Mouse (Mus musculus) Patski (cell line): ENCODE data around the gene Supt4a. TPM values are rescaled to one million over a fixed set of nuclear protein-coding genes. Genes with fewer than 3 reads are reported as not detected.

ENCODE experiments used
- ATAC-seq: fragments of 100-300 bp; one replicate; pipeline ENCODE4 v1.8.0; 2021
- CTCF ChIA-PET: fragments of 350-600 bp; sonication (Branson Sonifier 250); formaldehyde crosslinking; loops from one replicate; lab custom pipeline; 2022; ENCODE audit warnings: inconsistent platforms; lab: Charles Lee
- POLR2A ChIA-PET: fragments of 350-600 bp; sonication (Branson Sonifier 250); formaldehyde crosslinking; loops from one replicate; lab custom pipeline; 2022; ENCODE audit warnings: antibody characterized with exemption, inconsistent platforms; lab: Charles Lee
- DNase-seq: peaks from one replicate; pipeline ENCODE4 v3.0.0-alpha.2; 2011; ENCODE audit warnings: low read depth, low spot score
- H3K27me3 ChIP-seq: fragments of 371-371 bp; one replicate; pipeline ENCODE4 v1.5.1; 2021
- CTCF ChIP-seq: fragments of 100-300 bp; IDR thresholded peaks from one replicate; pipeline ENCODE4 v1.5.1; 2021
- in situ Hi-C: fragments of 300-500 bp; cut with MboI; formaldehyde crosslinking; loops from 3 replicates; pipeline ENCODE4 v1.11.1; 2018; ENCODE audit warnings: low pct_unique_long_range_greater_than_20kb, mixed read lengths
- polyA plus RNA-seq: library from polyadenylated mRNA; unstranded; gene quantifications from one replicate; pipeline ENCODE4 v1.2.3, GENCODE M21; 2021

Gene Supt4a
- polyA plus RNA-seq, 1 experiment from 2014 or later = 99.6 TPM

DNA sequence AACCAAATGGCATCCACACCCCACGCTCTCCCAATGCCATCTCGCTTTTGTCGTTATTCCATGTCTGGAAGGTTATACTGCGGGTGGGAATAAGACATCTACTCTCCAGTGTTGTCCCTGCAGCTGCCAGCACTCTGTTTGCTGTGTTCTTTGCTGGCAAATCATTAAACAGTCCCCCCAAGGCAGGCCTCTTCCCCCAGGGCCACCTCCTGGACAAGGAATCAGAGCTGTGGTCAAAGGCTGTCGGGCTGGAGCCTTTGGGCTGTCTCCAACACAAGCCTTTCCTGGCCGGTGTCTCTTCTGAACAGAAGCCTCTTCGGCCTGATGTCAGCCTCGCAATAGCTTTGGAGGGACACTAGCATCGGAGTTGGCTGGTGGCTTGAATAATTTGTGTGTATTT is 33.1 kb upstream of the Supt4a start:
- DNase-seq = no peak
- H3K27me3 ChIP-seq = no peaks in the 10 kb centered on the region
- ChIA-PET POLR2A (no interaction called here), CTCF (interaction anchor here (1.0 kb wide), 1 partner anchor 42 kb away, joined by 3 read pairs; the partner anchor contains the start of gene Rnf43)
- in situ Hi-C loops = no loop called here
- TF ChIP-seq CTCF = no peak
- no peak for ATAC-seq

DNA sequence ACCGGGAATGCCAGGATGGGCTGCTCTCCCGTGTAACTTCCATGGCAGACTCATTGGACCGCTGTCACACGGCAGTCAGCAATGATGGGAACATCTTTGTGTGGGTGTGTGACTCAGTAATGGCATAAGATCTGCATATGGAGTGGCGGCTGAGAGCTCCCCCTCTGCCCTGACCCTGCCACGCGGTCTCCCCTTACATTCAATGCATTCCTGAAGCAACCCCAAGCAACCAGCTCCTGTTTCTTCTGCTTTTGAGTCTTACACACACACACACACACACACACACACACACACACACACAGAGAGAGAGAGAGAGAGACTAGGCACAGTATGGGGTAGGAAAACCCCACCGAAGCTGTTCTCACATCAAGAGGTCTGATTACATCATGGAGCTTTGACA is 29.8 kb upstream of the Supt4a start:
- in situ Hi-C loops = no loop called here
- TF ChIP-seq CTCF = no peak
- ATAC-seq (no peak), DNase-seq (no peak)
- POLR2A ChIA-PET = no interaction called here
- no peaks in the 10 kb centered on the region for H3K27me3 ChIP-seq
- CTCF ChIA-PET = interaction anchor here (1.7 kb wide), 1 partner anchor 13 kb away, joined by 4 read pairs; no protein-coding TSS in a partner anchor

DNA sequence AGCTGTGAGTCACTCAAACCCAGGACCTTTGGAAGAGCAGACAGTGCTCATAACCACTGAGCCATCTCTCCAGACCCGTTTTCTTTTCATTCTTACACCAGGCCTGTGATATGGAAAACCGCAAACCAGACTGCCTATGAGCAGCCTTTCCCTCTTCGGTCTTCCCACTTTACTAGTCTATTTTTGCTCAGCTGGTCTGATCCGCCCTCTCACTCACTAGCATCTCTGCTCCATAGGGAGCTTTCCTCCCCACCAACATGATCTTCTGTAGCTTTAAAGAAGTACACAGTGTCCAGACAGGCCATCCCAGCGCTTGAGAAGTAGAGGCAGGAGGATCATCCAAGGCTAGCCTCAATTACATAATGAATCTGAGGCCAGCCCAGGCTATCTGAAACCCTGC is 28.4 kb upstream of the Supt4a start:
- ChIA-PET POLR2A (no interaction called here), CTCF (no interaction called here)
- in situ Hi-C loops = no loop called here
- H3K27me3 ChIP-seq = no peaks in the 10 kb centered on the region
- DNase-seq (no peak), ATAC-seq (no peak)
- no peak for TF ChIP-seq CTCF

DNA sequence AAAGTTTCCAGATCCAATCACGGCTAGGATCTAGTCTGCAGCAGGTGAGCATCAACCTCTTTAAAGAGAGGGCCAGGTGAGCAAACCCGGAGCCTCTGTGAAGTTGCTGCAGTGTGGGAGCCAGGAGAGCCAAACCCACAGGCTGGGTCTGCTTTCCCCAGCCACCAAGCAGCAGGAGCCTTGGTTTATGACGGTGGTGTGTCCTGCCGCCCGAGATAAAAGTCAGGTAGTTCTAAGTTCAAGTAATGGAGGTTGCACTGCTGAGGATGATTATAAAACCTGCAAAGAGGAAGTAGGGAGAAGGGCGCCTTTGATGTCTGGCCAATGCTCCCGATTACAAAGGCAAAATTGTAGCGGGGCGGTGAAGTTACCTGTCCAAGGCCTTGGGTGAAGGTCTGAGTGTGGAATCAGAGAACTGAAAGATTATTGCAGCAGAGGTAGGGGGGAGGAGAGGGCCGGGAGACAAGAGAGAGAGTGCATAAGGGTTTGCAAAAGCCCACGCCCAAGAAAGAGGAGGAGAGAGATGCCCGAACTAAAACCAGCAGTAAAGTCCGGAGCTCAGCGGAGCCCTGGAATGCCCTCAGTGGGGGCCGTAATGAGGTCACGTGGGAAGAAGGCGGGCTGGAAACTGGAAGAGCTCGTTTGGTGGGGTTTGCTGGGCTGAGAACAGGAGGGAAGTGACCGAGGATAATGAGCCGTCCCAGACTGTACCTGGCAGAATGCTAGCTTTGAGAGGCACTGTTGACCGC is 27.7 kb upstream of the Supt4a start:
- DNase-seq = no peak
- no peak for ATAC-seq
- in situ Hi-C loops = no loop called here
- ChIA-PET CTCF (no interaction called here), POLR2A (no interaction called here)
- no peak for TF ChIP-seq CTCF
- no peaks in the 10 kb centered on the region for H3K27me3 ChIP-seq

DNA sequence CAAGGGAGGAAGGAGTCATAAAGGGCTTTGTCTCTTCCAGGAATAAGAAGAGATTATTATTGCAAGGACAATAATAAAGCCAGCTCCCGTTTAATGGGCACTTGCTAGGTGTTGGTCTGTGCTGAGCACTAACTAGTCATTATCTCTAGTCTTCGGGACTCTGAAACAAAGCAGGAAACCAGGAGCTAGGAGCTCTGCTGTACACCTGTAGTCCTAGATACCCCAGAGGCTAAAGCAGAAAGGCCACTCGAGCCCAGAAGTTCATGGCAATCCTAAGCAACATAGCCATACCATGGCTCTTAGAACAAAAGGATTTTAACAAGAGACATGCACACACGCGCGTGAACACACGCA is 27.1 kb upstream of the Supt4a start:
- no peak for ATAC-seq

DNA sequence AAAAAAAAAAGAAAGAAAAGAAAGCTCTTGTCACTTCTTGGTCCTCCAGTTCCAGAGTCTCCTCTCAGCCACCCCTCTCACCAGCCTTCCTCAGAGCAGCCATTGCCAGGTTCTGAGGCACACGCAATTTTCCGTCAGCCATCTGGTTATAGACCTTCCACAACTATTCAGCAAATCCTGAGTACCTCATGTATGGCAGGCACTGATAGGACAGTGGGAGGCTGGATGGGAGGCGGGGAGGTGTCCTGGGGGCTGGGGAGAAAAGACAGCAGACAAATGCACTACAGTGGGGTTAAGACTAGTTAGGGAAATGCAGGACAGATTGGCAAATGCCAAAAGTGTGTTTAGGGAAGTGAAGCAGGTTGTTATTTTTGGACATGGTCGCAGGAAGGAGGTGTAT is 25.2 kb upstream of the Supt4a start:
- POLR2A ChIA-PET = no interaction called here
- ATAC-seq (no peak), DNase-seq (no peak)
- TF ChIP-seq CTCF = no peak
- no peaks in the 10 kb centered on the region for H3K27me3 ChIP-seq
- in situ Hi-C loops = no loop called here
- CTCF ChIA-PET = no interaction called here

More for the DNA sequence above, 27.1 kb upstream of the Supt4a start:
- H3K27me3 ChIP-seq = no peaks in the 10 kb centered on the region
- TF ChIP-seq CTCF = no peak
- in situ Hi-C loops = no loop called here
- ChIA-PET CTCF (no interaction called here), POLR2A (no interaction called here)
- DNase-seq = no peak

DNA sequence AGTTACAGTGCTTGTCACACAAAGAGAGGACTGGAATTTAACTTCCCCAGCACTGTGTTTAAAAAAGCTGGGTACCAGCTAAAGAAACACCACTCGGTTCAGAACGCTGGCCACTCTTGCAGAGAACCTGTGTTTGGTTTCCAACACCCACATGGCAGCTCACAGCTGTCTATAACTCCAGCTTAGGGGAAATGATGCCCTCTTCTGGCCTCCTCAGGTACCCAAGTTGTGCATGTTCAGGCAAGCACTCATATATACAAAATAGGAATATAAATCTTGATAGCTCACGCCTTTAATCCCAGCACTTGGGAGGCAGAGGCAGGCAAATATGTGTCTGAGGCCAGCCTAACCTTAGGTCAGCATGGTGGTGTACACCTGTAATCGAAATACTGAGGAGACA is 21.4 kb upstream of the Supt4a start:
- in situ Hi-C loops = no loop called here
- ChIA-PET CTCF (no interaction called here), POLR2A (no interaction called here)
- no peak for ATAC-seq
- H3K27me3 ChIP-seq = no peaks in the 10 kb centered on the region
- no peak for DNase-seq
- no peak for TF ChIP-seq CTCF

DNA sequence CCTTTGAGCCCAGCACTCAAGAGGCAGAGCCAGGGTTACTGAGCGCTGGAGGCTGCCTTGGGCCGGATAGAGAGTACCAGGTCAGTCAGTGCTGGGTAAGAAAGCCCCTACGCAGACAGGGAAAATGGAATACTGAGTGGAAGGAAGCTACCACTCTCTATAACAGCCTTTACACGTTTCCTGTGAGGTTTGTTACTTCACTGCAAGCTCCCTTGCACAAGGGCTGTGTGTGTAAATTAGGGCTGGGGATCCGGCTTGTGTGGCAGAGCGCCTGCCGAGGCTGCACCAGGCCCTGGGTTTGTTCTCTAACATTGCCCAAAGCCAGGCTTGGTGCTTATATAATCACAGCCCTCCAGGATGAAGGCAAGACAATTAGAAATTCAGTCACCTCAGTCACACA is 17.8 kb upstream of the Supt4a start:
- ATAC-seq (no peak), DNase-seq (no peak)
- TF ChIP-seq CTCF = no peak
- in situ Hi-C loops = no loop called here
- H3K27me3 ChIP-seq = no peaks in the 10 kb centered on the region
- POLR2A ChIA-PET = no interaction called here
- CTCF ChIA-PET = no interaction called here

DNA sequence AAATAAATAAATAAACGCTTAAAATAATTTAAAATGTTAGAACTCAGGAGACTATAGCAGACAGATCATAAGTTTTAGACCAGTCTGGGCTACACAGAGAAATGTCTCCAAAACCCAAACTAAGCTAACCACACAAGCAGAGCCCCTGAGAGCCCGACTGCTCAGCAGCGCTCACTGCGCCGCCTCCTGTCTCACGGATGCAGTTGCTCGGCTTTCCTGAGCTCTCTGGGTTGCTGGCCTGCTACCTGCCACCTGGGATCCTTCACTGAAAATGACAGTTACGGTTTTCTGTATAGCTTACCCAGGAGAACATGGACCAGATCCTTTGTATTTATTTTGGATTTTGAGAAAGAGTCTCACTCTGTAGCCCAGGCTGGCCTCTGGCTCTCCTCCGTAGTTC is 17.0 kb upstream of the Supt4a start:
- H3K27me3 ChIP-seq = no peaks in the 10 kb centered on the region
- CTCF ChIA-PET = interaction anchor here (1.0 to 1.8 kb wide), 3 partner anchors 12 to 58 kb away, joined by 3 to 4 read pairs (median 4); partner anchors contain the start of gene Rnf43
- ATAC-seq (no peak), DNase-seq (no peak)
- in situ Hi-C loops = no loop called here
- no peak for TF ChIP-seq CTCF
- POLR2A ChIA-PET = no interaction called here

DNA sequence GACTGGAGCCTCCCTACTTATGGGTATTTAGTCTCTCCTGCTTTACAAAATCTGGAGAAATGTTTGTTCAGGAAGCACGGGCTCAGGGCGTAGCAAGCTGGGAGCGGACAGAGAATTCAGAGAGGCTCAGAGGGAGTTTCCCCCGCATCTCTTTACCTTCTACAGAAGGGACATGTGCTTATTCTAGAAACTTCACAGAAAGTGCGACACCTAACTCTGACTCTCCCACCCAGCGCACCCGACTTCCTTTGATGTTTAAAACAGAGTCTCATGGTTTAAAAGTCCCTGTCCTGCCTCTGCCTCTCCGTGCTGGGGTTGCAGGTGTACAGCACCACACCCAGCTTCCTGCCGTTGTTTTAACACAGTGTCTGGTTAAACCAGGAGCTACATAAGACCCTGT is 16.5 kb upstream of the Supt4a start:
- H3K27me3 ChIP-seq = no peaks in the 10 kb centered on the region
- ATAC-seq (no peak), DNase-seq (no peak)
- POLR2A ChIA-PET = no interaction called here
- CTCF ChIA-PET = interaction anchor here (1.0 to 1.8 kb wide), 3 partner anchors 13 to 59 kb away, joined by 3 to 4 read pairs (median 4); partner anchors contain the start of gene Rnf43
- TF ChIP-seq CTCF = no peak
- in situ Hi-C loops = no loop called here

DNA sequence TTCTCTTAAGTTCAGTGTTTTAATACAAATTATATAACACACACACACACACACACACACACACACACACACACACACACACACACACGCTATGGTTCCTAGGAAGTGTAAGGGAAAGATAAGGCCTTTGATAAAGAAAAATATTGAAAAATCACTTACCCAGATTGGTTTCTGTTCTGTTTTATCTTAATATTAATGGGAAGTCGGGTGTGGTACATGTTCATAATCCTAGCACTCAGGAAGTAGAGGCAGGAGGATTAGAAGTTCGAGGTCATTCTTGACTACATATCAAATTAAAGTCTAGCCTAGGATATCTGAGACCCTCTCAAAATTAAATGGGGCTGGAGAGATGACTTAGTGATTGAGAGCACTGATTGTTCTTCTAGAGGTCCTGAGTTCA is 15.2 kb upstream of the Supt4a start:
- in situ Hi-C loops = no loop called here
- ATAC-seq (no peak), DNase-seq (no peak)
- H3K27me3 ChIP-seq = no peaks in the 10 kb centered on the region
- ChIA-PET CTCF (interaction anchor here (1.8 kb wide), 1 partner anchor 12 kb away, joined by 3 read pairs; no protein-coding TSS in a partner anchor), POLR2A (interaction anchor here (0.6 kb wide), 1 partner anchor 21 kb away, joined by 3 read pairs; no protein-coding TSS in a partner anchor)
- no peak for TF ChIP-seq CTCF
